Mouse (Mus musculus) right cerebral cortex, postnatal 10 days (tissue): ENCODE results near the gene Atf5.
A peak's percentile ranks its signal among the peaks of the same experiment; 100 is the strongest.

Source experiments
- DNase-seq, 2 experiments: peaks; one replicate each; pipeline ENCODE4 v3.0.0; 2021; ENCODE audit warnings: low spot score in 2 of 2

Atf5 gene

GRCm38 (mm10) chr7:44850146-44850545 lies 33.7 kb upstream of the Atf5 start:
- peak; percentile 87 to 88 for DNase-seq

- DNase-seq = peak; percentile 95 to 96
Observed at GRCm38 (mm10) chr7:44849416-44850111, 33.1 kb upstream of the Atf5 start.

DNA sequence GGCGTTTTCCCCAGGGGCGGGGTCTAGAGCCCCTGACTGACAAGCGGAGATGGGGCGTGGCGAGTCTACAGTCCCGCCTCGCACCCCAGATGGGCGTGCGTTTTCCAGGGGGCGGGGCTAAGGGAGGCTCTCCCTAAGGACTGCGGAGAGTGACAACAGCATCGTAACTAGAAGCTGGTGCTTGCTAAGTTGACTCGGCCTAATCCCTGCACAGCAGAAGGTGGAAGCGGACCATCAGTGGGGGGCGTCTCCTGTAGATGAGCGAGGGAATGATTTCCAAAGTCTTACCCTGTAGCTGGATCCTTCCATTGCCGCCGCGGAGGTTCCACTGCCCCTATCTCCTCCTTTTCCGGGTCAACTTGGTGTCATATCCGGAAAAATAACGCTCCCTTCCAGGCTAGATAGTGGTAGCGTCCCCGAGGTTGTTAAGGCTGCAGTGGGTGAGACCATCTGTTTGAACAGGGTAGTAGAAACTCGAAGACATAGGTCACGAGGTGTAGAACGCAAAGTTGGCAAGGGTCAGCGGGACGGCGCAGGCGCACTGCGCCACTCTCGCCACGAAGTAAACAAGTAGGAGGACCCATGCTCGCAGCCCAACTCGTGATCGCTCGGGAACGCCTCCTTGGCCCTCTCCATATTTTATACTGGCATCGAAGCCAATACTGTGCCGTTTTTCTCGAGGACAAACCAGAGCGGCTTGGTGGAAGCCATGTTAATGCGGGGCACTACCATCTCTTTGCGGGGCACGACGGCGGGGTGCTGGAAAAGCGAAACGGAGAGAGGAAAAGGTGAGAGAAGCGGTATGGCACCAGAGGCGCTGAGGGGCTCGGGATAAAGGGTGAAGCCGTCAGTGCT lies 32.3 kb upstream of the Atf5 start, which contains the start of the genes Akt1s1 and Tbc1d17:
Gene Akt1s1 (plus strand): TSS at position 431 of the 855 bp plus-strand sequence.
Gene Tbc1d17 (minus strand): TSS at position 519 of the 855 bp plus-strand sequence.
- DNase-seq = peak; percentile 100

GRCm38 (mm10) chr7:44847772-44848171 lies 31.3 kb upstream of the Atf5 start:
- DNase-seq = no peak

- DNase-seq = no peak
Observed at GRCm38 (mm10) chr7:44846804-44847203, 30.3 kb upstream of the Atf5 start.

DNA sequence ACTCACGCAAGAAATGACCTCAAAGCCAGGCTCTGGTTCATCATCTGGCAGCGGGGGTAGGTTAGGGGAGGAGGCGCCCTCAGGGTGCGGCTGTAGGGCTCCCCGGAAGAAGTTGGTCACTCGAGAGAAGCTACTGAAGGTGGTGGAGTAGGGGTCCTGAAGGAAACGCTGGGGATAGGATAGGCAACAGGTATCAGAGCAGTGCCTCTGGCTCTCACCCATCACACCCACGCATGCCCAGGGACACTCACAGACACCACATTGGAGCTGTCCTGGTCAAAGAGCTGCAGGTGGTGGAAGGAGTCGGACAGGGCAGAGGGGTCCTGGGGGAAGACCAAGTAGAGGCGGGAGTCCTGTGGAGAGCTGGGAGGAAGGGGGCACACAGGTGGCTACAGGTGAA lies 28.5 kb upstream of the Atf5 start:
- no peak for DNase-seq

DNA sequence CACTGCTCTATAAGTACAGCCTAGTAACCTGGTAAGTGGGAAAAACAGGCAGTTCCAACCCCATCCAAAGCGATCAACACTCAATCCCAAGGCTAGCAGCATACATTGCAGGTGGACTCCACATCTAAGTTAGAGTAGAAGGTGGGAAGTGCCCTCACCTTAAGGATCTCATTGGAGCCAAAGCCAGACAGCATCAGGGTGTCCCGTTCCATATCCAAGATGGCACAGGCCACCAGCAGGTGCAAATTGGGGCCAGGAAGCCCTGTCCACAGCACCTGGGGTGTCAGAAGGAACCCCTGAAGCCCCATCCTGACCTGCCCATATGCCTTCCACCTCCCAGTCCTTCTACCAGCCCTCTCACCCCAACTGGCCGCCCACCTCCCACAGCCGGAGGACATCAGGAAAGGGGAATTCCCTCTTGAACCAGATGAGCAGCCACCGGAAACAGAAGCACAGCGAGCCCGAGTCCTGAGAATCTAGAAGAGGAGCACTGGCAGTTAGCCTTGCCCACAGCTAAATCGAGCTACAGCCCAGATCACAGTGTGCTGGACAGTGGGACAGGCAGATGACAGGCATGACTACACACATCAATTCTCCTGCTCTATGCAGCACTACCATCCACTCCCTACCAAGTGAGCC lies 25.5 kb upstream of the Atf5 start:
- no peak for DNase-seq

- peak in 1 of 2 experiments; percentile 28 for DNase-seq
Observed at GRCm38 (mm10) chr7:44840426-44840825, 24.0 kb upstream of the Atf5 start.

GRCm38 (mm10) chr7:44839491-44840191 lies 23.2 kb upstream of the Atf5 start:
- DNase-seq = peak; percentile 79 to 80

DNA sequence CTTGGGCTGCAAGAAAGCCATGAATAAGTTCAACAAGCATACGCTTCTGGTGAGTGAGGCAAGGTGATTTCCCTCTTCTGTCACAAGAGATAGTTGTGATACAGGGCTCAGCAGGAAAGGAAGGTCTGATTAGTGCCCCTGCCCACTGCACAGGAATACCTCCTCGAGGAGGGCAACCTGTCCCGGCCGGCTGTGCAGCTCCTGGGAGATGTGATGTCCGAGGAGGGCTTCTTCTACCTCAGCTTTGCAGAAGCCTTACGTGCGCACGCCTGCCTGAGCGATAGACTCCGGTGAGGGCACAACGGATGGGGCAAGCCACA lies 22.7 kb upstream of the Atf5 start:
- no peak for DNase-seq

DNA sequence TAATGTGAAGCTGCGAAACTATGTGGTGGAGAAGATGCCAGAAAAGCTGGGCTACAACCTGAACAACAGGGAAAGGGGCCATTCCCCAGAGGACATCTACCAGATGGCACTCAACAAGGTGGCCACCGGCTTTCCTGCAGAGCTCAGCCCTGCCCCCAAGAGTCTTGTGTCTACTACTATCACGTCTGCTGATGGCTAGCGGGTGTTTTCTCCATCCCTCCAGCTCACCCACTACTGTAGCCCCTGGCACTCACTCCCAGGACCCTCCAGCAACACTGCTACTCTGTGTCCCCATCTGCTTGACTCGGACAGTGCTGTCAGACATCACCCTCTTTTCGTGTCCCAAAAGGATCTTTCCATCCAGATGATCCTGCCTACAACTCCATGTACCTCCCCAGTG lies 21.6 kb upstream of the Atf5 start:
- peak in 1 of 2 experiments; percentile 23 for DNase-seq

- DNase-seq = peak in 1 of 2 experiments; percentile 39
Observed at GRCm38 (mm10) chr7:44836423-44837053, 20.1 kb upstream of the Atf5 start.

GRCm38 (mm10) chr7:44836016-44836404 lies 19.6 kb upstream of the Atf5 start:
- peak in 1 of 2 experiments; percentile 24 for DNase-seq

GRCm38 (mm10) chr7:44835373-44836015 lies 19.0 kb upstream of the Atf5 start:
- no peak for DNase-seq

GRCm38 (mm10) chr7:44832763-44833162 lies 16.3 kb upstream of the Atf5 start:
- DNase-seq = no peak

DNA sequence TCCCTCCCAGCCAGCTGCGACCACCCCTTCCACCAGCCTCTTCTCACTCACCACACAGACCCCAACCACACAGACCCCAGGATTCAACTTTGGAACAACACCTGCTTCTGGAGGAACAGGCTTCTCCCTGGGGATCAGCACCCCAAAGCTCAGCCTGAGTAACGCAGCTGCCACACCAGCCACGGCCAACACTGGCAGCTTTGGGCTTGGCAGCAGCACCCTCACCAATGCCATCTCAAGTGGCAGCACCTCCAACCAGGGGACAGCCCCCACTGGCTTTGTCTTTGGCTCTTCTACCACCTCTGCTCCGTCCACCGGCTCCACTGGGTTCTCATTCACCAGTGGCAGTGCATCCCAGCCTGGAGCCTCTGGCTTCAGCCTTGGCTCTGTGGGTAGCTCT lies 12.2 kb upstream of the Atf5 start:
- DNase-seq = no peak

- peak in 1 of 2 experiments; percentile 19 for DNase-seq
Observed at GRCm38 (mm10) chr7:44826771-44827170, 10.3 kb upstream of the Atf5 start.

GRCm38 (mm10) chr7:44824872-44825271 lies 8.4 kb upstream of the Atf5 start:
- peak; percentile 80 to 89 for DNase-seq

- peak; percentile 16 to 25 for DNase-seq
Observed at GRCm38 (mm10) chr7:44823409-44823808, 7.0 kb upstream of the Atf5 start.

- peak; percentile 12 to 19 for DNase-seq
Observed at GRCm38 (mm10) chr7:44821666-44822448, 5.4 kb upstream of the Atf5 start.
